Mouse (Mus musculus) embryonic fibroblast, embryonic 13.5 days (primary cell): ENCODE data around the gene Pcbp4.

Experiments used
- CTCF ChIP-seq: IDR thresholded peaks from 2 replicates; pipeline ENCODE4 v1.5.1; 2011; ENCODE audit warnings: mild to moderate bottlenecking, control low read depth, low read length, moderate library complexity, borderline replicate concordance; ENCODE audit not compliant: insufficient read depth
- POLR2A ChIP-seq: IDR thresholded peaks from 2 replicates; pipeline ENCODE4 v1.6.1; 2011; ENCODE audit warnings: low read depth, mild to moderate bottlenecking, control low read depth, low read length, moderate library complexity

GRCm38 (mm10) chr9:106481676-106482075, 28.6 kb downstream of the Pcbp4 start:
- TF ChIP-seq POLR2A (no peak), CTCF (no peak)
